Mouse (Mus musculus): ENCODE data around the gene Lats2. TPM values are rescaled to one million over a fixed set of nuclear protein-coding genes. Genes with fewer than 3 reads are reported as not detected.

Gene Lats2
- polyA plus RNA-seq, 1 experiment from 2014 or later = 5.5 TPM

DNA sequence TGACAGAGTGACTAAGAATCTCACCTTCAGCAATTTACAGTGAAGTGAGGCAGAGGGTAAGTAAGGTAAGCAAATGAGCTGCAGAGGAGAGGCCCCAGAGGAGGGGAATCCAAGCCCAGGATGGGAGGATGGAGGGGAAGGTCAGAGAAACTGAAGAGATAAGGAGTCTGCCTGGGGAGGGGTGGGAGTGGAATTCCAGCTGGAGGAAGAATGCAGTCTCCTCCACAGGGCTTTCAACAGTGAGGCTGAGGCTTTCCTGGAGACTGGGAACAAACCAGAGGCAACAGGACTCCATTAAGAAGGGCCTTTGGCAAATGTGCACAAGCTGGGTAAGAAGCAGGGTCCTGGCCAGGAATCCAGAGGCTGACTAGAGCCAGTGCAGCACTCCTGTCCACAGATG is 21.1 kb downstream of the Lats2 start:
- no peak for ATAC-seq (ENCODE audit: insufficient read depth)
- Histone ChIP-seq H3K9me3 (replicated peaks) (no peaks in the 10 kb centered on the region), H3K4me2 (no peak overlapping the region), H3K36me3 (replicated peaks) (no peaks in the 10 kb centered on the region), H3K27me3 (0 out of 2 replicates have a peak, but pooled peaks cover 1% of the 10 kb centered on the region), H3K9ac (no peak overlapping the region), H3K4me1 (replicated peaks) (peaks cover 21% of the 10 kb centered on the region; the same call in 1 of the 2 replicates), H3K4me3 (replicated peaks) (no peak overlapping the region), H3K27ac (replicated peaks) (no peak overlapping the region)

DNA sequence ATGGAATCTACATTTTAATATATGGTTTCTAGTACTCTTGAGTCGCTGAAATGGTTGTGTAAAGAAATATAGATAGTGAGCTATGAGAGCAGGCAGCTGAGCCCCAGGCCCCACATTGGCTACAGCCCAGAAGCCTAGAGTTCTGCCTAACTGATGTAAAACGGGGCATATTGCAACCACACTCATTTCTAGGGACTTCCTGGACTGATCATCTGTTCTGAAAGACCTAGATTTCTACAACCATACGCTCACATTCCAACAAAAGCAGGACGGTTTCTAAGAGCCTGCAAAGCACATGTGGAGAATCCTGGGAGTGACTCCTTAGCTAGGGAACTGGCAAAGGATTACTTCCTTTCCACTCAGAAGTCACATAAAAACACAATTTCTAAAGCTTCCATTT is 22.0 kb downstream of the Lats2 start:
- 62% methylated on average over 4 of the region's 4 CpGs for WGBS (ENCODE audit: insufficient replicate concordance)
- Histone ChIP-seq H3K9ac (no peak overlapping the region), H3K27ac (replicated peaks) (no peak overlapping the region), H3K9me3 (replicated peaks) (no peaks in the 10 kb centered on the region), H3K4me1 (replicated peaks) (peaks cover 17% of the 10 kb centered on the region; the same call in 1 of the 2 replicates), H3K36me3 (replicated peaks) (no peaks in the 10 kb centered on the region), H3K4me3 (replicated peaks) (no peak overlapping the region), H3K27me3 (no peaks in the 10 kb centered on the region), H3K4me2 (no peak overlapping the region)
- no peak for ATAC-seq (ENCODE audit: insufficient read depth)

DNA sequence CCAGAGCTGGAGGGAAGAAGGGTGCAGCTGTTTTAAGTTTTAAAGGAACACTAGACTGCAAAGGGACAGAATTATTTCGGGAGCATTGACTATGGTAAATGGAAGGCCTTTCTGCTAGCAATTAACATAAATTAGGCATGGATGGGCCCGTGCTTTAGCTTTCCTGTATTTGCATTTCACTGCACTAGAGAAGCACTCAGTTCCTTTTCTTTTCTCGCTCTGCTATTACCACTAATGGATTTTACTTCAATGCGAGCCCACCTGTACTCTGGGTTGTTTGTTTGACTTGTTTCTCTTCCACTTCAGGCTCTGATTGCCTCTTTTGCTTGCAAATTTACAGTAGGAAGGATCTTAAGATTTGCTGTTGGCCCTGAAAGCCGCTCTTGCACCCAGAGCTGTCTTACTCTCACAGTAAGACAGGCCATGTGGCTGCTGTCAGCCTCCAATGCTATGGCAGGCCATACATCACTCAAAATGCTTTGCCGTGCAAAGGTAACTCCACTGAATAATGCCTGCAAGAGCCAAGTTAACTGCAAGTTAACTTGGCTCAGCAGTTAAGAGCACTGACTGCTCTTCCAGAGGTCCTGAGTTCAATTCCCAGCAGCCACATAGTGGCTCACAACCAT is 25.4 kb downstream of the Lats2 start:
- Histone ChIP-seq H3K9me3 (replicated peaks) (no peaks in the 10 kb centered on the region), H3K9ac (no peak overlapping the region), H3K4me2 (no peak overlapping the region), H3K4me3 (replicated peaks) (no peak overlapping the region), H3K27ac (replicated peaks) (no peak overlapping the region), H3K4me1 (replicated peaks) (peaks cover 34% of the 10 kb centered on the region), H3K36me3 (replicated peaks) (no peaks in the 10 kb centered on the region), H3K27me3 (no peaks in the 10 kb centered on the region)
- no peak for ATAC-seq (ENCODE audit: insufficient read depth)
- 78% methylated on average over 6 of the region's 6 CpGs for WGBS (ENCODE audit: insufficient replicate concordance)

DNA sequence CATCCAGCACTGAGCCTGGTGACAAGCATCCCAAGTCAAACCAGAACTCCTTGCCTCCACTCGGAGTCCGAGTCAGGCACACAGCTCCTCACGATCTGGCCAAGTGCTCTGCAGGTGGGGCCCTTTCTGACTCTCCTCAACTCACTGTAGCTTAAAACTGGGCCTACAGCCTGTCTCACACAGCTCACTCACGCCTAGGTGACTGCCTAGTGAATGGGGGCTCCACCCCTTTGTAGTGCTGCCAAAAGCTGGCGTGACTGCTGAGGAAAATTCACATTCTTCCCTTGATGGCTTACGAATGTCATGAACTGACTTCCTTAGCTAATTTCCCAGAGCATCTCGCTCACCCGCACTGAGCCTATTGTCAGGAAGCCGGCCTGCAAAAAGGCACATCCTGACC is 27.7 kb downstream of the Lats2 start:
- 65% methylated on average over 9 of the region's 9 CpGs for WGBS (ENCODE audit: insufficient replicate concordance)
- Histone ChIP-seq H3K27ac (replicated peaks) (peak overlapping the region; percentile 45), H3K4me3 (replicated peaks) (no peak overlapping the region), H3K36me3 (replicated peaks) (peaks cover 4% of the 10 kb centered on the region; the same call in 1 of the 2 replicates), H3K4me2 (no peak overlapping the region), H3K4me1 (replicated peaks) (peaks cover 26% of the 10 kb centered on the region), H3K9ac (no peak overlapping the region), H3K27me3 (no peaks in the 10 kb centered on the region), H3K9me3 (replicated peaks) (no peaks in the 10 kb centered on the region)
- ATAC-seq (ENCODE audit: insufficient read depth) = 0 out of 2 replicates have a peak, but pooled peaks have one; percentile 18

DNA sequence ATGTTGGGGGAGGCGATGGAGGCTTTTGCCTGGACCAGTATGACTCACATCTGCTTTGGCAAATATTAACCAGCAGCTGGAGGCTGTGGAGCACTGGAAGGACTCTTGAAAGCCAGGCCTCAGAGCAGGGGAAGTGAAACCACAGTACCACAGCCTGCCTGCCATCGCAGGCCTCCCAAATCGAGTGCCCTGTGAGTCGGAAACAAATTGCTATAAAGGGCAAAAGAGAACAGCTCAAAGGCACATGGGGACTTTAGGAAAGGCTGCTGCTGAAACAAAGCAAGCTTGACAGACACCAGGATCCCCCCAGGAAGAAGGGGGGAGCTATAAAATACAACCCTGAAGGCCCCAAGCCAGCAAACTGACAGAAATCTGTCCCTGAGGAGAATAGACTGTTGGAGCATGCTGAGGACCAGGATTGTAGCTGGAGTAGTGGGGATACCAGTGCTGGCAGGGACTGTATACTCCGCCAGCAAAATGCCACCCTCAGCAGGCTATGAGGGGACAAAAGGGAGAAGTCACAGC is 28.2 kb downstream of the Lats2 start:
- no peaks in the 10 kb centered on the region for H3K9me3 ChIP-seq (replicated peaks)
- WGBS (ENCODE audit: insufficient replicate concordance) = 44% methylated on average over 5 of the region's 5 CpGs
- H3K4me2 ChIP-seq = no peak overlapping the region
- no peak overlapping the region for H3K4me3 ChIP-seq (replicated peaks)
- peak; percentile 15; the same call in 1 of the 2 replicates for ATAC-seq (ENCODE audit: insufficient read depth)
- H3K9ac ChIP-seq = no peak overlapping the region
- H3K4me1 ChIP-seq (replicated peaks) = peaks cover 22% of the 10 kb centered on the region
- peaks cover 4% of the 10 kb centered on the region; the same call in 1 of the 2 replicates for H3K36me3 ChIP-seq (replicated peaks)
- no peaks in the 10 kb centered on the region for H3K27me3 ChIP-seq
- H3K27ac ChIP-seq (replicated peaks) = peak overlapping the region; percentile 45

DNA sequence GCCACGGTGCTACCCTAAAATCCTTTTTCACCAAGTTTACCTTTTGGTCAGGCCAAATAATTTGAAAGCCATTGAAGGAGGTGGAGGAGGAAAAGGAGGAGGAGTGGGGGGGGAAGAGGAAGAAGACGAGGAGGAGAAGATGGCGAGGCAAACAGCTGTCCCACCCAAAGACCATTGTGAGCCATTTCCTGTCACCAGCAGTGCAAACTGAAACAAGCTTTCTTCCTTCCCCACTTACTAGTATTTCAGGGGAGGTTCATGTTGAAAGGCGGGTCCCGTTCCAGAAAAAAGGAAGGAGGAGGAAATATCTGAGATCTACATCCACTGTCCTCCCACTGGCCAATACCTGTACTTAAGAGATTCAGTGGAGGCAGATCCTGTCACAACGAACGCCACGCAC is 28.8 kb downstream of the Lats2 start:
- 38% methylated on average over 8 of the region's 8 CpGs for WGBS (ENCODE audit: insufficient replicate concordance)

DNA sequence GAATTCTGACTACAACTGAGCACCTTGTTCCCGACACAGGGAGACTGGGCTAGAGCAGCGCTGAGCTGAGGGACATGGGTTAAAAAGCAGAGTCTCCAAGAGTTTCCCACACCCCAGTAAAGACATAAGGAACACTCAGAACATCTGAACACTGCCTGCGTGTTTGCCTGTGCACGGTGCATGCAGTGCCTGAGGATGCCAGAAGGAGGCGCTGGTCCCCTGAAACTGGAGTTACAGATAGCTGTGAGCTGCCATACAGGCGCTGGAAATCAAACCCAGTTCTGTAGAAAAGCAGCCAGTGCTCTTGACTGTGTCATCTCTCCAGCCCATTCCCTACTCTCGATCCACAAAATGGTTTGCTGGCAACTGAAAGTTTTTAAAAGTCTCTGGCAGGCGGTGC is 32.0 kb downstream of the Lats2 start:
- H3K9me3 ChIP-seq (replicated peaks) = no peaks in the 10 kb centered on the region
- H3K4me1 ChIP-seq (replicated peaks) = peaks cover 19% of the 10 kb centered on the region
- peaks cover 7% of the 10 kb centered on the region; the same call in 1 of the 2 replicates for H3K36me3 ChIP-seq (replicated peaks)
- WGBS (ENCODE audit: insufficient replicate concordance) = 81% methylated on average over 8 of the region's 8 CpGs
- H3K27me3 ChIP-seq = no peaks in the 10 kb centered on the region
- H3K27ac ChIP-seq (replicated peaks) = no peak overlapping the region
- H3K9ac ChIP-seq = no peak overlapping the region
- H3K4me3 ChIP-seq (replicated peaks) = no peak overlapping the region
- no peak for ATAC-seq (ENCODE audit: insufficient read depth)
- H3K4me2 ChIP-seq = no peak overlapping the region

More for the DNA sequence above, 28.8 kb downstream of the Lats2 start:
- Histone ChIP-seq H3K27me3 (no peaks in the 10 kb centered on the region), H3K4me1 (replicated peaks) (peaks cover 20% of the 10 kb centered on the region), H3K27ac (replicated peaks) (peak overlapping the region; percentile 45; the same call in 1 of the 2 replicates), H3K36me3 (replicated peaks) (peaks cover 4% of the 10 kb centered on the region; the same call in 1 of the 2 replicates), H3K9ac (no peak overlapping the region), H3K4me3 (replicated peaks) (no peak overlapping the region), H3K9me3 (replicated peaks) (no peaks in the 10 kb centered on the region), H3K4me2 (peak overlapping the region; percentile 23; the same call in 1 of the 2 replicates)
- no peak for ATAC-seq (ENCODE audit: insufficient read depth)

DNA sequence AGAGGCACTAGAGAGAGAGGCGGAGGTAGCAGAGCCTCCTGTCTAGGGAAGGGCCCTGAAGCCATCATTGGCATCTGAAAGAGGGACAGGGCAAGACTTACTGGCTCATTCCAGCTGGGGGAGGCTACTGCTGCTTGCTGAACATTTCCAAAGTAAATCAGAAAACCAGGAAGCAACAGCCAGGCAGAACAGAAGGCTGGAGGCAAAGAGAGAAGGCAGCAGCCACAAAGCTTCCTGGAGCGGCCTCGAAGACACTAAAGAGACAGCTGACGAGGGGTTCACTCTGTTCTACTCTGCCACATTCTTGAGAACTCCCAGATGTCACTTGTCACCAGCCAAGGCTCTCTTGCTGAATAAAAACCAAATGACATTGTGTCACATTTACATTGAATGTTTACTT is 33.7 kb downstream of the Lats2 start:
- no peak overlapping the region for H3K27ac ChIP-seq (replicated peaks)

DNA sequence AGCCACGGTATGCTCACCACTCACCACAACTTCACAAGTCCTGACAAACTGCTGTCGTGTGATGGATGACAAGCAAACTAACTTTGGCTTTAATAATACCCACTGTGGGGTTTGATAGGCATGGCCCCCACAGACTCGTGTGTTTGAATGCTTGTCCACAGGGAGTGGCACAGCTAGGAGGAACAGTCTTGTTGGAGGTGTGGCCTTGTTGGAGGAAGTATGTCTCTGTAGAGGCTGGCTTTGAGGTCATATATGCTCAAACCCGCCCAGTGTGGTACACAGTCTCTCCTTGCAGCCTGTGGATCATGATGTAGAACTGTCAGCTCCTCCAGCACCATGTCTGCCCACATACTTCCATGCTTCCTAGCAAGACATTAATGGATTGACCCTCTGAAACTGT is 39.9 kb downstream of the Lats2 start:
- no peaks in the 10 kb centered on the region for H3K9me3 ChIP-seq (replicated peaks)
- no peak overlapping the region for H3K4me3 ChIP-seq (replicated peaks)
- no peaks in the 10 kb centered on the region for H3K27me3 ChIP-seq
- ATAC-seq (ENCODE audit: insufficient read depth) = no peak
- no peak overlapping the region for H3K9ac ChIP-seq
- 55% methylated on average over 4 of the region's 4 CpGs for WGBS (ENCODE audit: insufficient replicate concordance)
- H3K4me2 ChIP-seq = no peak overlapping the region
- no peak overlapping the region for H3K27ac ChIP-seq (replicated peaks)
- peaks cover 10% of the 10 kb centered on the region for H3K4me1 ChIP-seq (replicated peaks)
- 0 out of 2 replicates have a peak, but pooled peaks cover 4% of the 10 kb centered on the region for H3K36me3 ChIP-seq (replicated peaks)

More for the DNA sequence above, 33.7 kb downstream of the Lats2 start:
- Histone ChIP-seq H3K9me3 (replicated peaks) (no peaks in the 10 kb centered on the region), H3K4me2 (no peak overlapping the region), H3K4me1 (replicated peaks) (peaks cover 2% of the 10 kb centered on the region), H3K9ac (no peak overlapping the region), H3K27me3 (no peaks in the 10 kb centered on the region), H3K36me3 (replicated peaks) (peaks cover 7% of the 10 kb centered on the region; the same call in 1 of the 2 replicates), H3K4me3 (replicated peaks) (no peak overlapping the region)
- no peak for ATAC-seq (ENCODE audit: insufficient read depth)
- 67% methylated on average over 4 of the region's 4 CpGs for WGBS (ENCODE audit: insufficient replicate concordance)

DNA sequence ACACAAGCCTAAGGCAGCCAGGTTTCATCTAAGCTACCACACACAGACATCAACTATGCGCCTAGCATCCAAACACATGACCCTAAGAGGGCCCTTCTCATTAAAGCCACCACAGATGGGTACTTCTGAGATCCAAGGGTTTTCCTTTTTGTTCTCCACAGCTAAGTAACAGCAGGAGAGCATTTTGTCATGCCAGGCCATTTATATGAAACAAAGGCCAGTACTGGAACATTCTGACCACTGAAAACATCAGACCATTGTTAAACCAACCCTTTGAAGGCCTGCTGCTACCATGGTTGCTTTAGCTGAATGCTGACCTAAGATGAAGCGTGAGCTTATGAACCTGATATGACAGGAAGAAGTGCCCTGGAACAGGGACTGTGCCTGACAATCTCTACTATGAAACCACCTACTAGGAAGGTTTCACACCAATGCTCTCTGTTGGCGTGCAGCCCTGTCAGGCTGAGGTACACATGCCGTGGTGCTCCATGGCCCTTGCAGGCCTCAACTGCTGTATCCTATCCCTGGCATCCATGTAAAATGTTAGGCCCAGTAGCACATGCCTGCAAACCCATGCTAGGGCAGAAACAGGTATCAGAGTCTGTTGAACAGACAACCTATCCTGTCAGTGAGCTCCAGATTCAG is 41.5 kb downstream of the Lats2 start:
- no peak overlapping the region for H3K4me3 ChIP-seq (replicated peaks)
- H3K36me3 ChIP-seq (replicated peaks) = 0 out of 2 replicates have a peak, but pooled peaks cover 4% of the 10 kb centered on the region
- 80% methylated on average over 4 of the region's 4 CpGs for WGBS (ENCODE audit: insufficient replicate concordance)
- no peak overlapping the region for H3K4me2 ChIP-seq
- no peak overlapping the region for H3K9ac ChIP-seq
- H3K4me1 ChIP-seq (replicated peaks) = peaks cover 25% of the 10 kb centered on the region
- no peaks in the 10 kb centered on the region for H3K9me3 ChIP-seq (replicated peaks)
- H3K27ac ChIP-seq (replicated peaks) = no peak overlapping the region
- no peak for ATAC-seq (ENCODE audit: insufficient read depth)
- H3K27me3 ChIP-seq = no peaks in the 10 kb centered on the region

DNA sequence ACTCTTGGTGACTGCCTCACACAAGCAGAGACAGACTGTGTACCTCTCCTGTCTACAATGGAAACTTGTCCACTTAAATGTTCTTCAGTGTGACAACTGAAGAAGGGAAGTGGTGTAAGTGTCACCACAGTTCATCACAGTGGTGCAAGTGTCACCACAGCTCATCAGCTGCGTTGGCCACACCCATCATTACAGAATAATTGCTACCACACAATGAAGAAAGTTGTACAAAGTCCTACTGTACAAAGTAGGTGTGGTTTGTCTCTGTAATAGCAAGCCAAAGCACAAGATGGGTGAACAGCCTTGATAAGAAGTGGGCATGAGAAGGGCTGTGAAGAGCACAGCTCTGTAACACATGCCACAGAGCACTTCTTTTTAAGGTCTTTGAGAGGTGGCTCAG is 45.3 kb downstream of the Lats2 start:
- 0 out of 2 replicates have a peak, but pooled peaks cover 4% of the 10 kb centered on the region for H3K36me3 ChIP-seq (replicated peaks)
- peak overlapping the region; percentile 45; the same call in 1 of the 2 replicates for H3K27ac ChIP-seq (replicated peaks)
- H3K4me1 ChIP-seq (replicated peaks) = peaks cover 53% of the 10 kb centered on the region
- H3K27me3 ChIP-seq = no peaks in the 10 kb centered on the region
- no peak overlapping the region for H3K4me3 ChIP-seq (replicated peaks)
- H3K4me2 ChIP-seq = no peak overlapping the region
- H3K9me3 ChIP-seq (replicated peaks) = no peaks in the 10 kb centered on the region
- no peak overlapping the region for H3K9ac ChIP-seq
- 18% methylated on average over 1 of the region's 1 CpGs for WGBS (ENCODE audit: insufficient replicate concordance)
- ATAC-seq (ENCODE audit: insufficient read depth) = peak; percentile 68

All from liver, embryonic 15.5 days (tissue).